Mouse (Mus musculus): ENCODE measurements at regions not wholly inside any gene's neighbourhood (a gene's known extent, or its start where the extent isn't known, plus 50 kb on each side); places are given as distances from the start of the nearest gene placed in this dataset.

DNA sequence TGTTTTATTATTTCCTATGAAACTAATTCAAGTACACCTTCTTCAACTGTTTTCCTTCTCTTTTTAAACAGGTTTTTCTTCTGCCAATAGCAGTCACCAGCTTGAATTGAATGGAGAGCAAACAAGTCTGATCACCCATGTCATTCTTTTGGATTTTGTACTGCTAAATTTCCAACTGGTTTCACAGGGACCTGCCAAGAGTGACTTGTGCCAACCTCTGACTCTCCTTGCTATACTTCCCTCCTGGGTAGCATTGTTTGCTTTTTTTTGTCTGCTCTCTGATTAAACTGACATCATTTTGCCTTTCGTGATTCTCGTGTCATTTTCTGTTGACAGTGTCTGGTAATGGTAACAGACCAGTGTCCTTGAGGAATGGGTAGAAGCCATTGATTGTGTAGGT is 1323.5 kb downstream of the Pcdh9 start:
- TF ChIP-seq CHD2 (IDR thresholded peaks at IDR 0.05; ENCODE audit: low read depth, low read length) (no peak), HCFC1 (IDR thresholded peaks at IDR 0.05; ENCODE audit: borderline replicate concordance, insufficient read depth, low read length) (no peak), MAFK (IDR thresholded peaks at IDR 0.05; ENCODE audit: insufficient read depth, low read depth, low read length) (no peak), ZC3H11A (IDR thresholded peaks at IDR 0.05; ENCODE audit: borderline replicate concordance, low read depth, low read length) (no peak)
